Mouse (Mus musculus): ENCODE results near the gene Rxfp4.

Rxfp4 gene

GRCm38 (mm10) chr3:88615902-88616391 is 37.0 kb downstream of the Rxfp4 start:
- in situ Hi-C loops (cut with MboI, MseI), result no loop called here

DNA sequence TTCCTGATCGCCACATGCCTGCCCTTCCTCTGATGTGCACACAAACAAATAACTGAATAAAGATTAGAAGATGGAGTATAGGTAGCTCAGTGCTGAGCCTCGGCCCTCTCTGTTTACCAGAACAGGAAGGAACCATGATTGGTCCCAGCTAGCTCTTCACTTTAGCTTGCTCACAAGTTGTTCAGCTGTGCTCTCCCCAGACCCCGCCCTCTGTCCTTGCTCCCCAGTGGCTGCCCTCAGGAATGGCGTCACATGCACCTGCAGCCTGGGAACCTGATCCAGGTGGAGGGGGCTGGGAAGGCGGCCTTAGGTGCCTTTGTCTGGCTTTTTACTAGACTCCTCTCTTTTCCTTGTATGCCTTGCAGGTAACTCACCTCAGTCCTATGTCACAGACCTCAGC is 37.8 kb downstream of the Rxfp4 start:
- in situ Hi-C loops (cut with MboI, MseI), result no loop called here

GRCm38 (mm10) chr3:88614418-88614817 is 38.5 kb downstream of the Rxfp4 start:
- in situ Hi-C loops (cut with MboI, MseI), result no loop called here

DNA sequence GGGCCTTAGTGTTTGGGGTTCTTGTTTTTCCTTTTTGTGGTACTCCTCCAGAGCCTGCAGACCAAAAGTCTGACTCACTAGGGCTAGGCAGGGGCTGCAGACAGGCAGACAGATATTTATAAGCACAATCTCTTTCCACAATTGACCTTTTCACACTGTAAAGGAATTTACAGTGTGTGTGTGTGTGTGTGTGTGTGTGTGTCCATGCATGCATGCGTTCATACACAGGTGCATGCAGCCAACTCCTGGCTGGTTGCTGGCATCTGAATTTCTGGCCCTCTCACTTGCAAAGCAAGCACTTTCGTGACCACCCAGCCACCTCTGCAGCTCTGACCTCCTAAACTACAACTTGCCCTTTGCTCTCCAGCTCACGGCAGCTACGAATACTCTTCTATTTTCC is 43.9 kb downstream of the Rxfp4 start:
- in situ Hi-C loops (cut with MboI, MseI), result loop anchor here in 1 of 2 experiments (5.0 kb wide), 1 partner anchor 33 kb away; no protein-coding TSS in a partner anchor

DNA sequence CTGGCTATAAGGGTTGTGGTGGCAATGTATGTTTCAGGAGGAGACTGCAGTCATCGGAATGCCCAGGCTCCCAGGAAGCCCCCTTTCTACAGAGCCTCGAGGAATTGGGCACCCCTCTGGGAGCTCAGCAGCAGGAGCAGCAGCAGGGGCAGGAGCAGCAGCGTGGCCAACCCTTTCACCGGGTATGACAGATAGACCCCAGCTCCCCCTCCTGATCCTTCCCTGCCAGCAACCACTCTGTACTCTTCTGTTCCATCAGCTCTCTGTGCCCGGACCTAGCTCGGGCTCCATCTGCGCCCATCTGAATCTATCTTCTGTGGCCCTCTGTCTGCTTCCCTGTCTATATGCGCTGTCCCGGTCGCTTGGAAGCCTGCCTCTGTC is 45.2 kb downstream of the Rxfp4 start:
- in situ Hi-C loops (cut with MboI, MseI), result loop anchor here in 1 of 2 experiments (5.0 kb wide), 1 partner anchor 35 kb away; no protein-coding TSS in a partner anchor

DNA sequence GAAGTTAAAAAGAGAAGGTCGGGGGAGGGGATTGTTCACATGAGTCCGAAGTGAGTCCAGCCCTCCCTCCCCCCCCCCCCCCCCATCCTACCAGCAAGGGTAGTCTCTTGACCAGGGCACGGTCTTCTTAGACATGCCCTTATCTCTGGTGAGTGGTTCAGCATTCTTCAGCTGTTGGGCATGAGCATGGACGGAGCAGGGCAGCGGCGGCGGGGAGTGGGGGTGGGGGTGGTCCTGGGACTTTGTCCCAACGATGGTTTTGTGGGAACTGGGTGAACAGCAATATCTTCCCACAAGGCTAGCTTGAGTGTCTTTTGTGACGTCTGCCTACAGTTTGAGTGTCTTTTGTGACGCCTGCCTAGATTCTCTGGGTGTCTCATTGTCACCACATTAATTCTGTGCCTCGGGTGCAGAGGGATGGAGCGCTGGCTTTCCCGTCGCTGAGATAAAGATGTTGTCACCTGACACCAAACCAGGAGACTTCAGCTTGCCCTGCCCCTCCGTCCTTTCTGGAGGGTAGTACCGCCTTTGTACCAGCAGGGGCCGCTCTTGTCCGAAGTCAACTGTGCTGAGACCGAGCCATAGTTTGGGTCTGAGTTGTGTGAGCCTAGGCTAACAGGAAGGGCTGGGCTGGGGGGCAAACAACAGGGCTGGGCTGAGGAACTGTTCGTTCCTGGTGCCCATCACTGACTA is 45.7 kb downstream of the Rxfp4 start:
- in situ Hi-C loops (cut with MboI, MseI), result loop anchor here in 1 of 2 experiments (5.0 kb wide), 1 partner anchor 35 kb away; no protein-coding TSS in a partner anchor

GRCm38 (mm10) chr3:88605666-88606065 is 47.3 kb downstream of the Rxfp4 start, which contains the start of gene Arhgef2:
TSS of gene Arhgef2 (plus strand) at chr3:88605966.
- in situ Hi-C loops (cut with MboI, MseI), result loop anchor here in 1 of 2 experiments (5.0 kb wide), 1 partner anchor 37 kb away; no protein-coding TSS in a partner anchor

- in situ Hi-C loops (cut with MboI, MseI), result loop anchor here in 1 of 2 experiments (5.0 kb wide), 1 partner anchor 37 kb away; no protein-coding TSS in a partner anchor
These were observed 48.1 kb downstream of the Rxfp4 start for GRCm38 (mm10) chr3:88604863-88605262.

DNA sequence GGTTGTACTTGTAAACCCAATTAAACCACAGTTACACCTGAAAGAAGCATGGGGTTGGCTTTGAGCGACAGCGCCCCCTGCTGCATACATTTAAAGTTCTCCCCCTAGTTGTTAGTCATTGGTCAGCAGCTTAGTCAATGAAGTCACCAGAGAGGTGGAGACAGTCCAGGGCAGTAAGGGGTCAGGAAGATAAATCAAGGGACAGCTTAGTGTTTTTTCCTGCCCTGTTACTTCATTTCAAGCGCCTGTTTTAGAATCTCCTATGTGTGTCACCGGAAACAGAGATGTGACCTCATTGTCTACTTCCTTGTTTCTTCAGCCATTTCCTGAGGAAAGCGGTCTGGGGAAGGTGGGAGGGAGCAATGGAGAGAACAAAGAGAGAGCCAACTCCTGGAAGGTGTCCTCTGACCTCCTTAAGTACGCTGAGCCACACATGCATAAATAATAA is 49.2 kb downstream of the Rxfp4 start:
- in situ Hi-C loops (cut with MboI, MseI), result no loop called here

GRCm38 (mm10) chr3:88602466-88602865 is 50.5 kb downstream of the Rxfp4 start:
- in situ Hi-C loops (cut with MboI, MseI), result no loop called here

Data from T-helper 17 cell (primary cell).